Mouse (Mus musculus) forebrain, postnatal 0 days (tissue): ENCODE measurements around the gene Slc25a13. TPM values are rescaled to one million over a fixed set of nuclear protein-coding genes. Genes with fewer than 3 reads are reported as not detected.

Source experiments
- ATAC-seq: fragments of 200-750 bp; cut with Nextera tagmentation; 2 replicates; pipeline ENCODE4 v1.8.0; 2017; ENCODE audit warnings: mild to moderate bottlenecking, moderate library complexity
- DNase-seq: peaks from one replicate; pipeline ENCODE4 v3.0.0-alpha.2; 2015
- H3K27ac ChIP-seq: fragments of 300-500 bp; sonication (generic); 2 replicates; pipeline ENCODE4 v1.5.1; 2014; ENCODE audit warnings: low read depth, mild to moderate bottlenecking, antibody characterized with exemption, low read length, moderate library complexity, mixed read lengths
- H3K27me3 ChIP-seq: fragments of 300-500 bp; sonication (generic); 2 replicates; pipeline ENCODE4 v1.6.1; 2014; ENCODE audit warnings: mild to moderate bottlenecking, low read length, mixed read lengths; ENCODE audit not compliant: insufficient read depth
- H3K36me3 ChIP-seq: fragments of 300-500 bp; sonication (generic); 2 replicates; pipeline ENCODE4 v1.6.1; 2014; ENCODE audit warnings: mild to moderate bottlenecking, moderate library complexity; ENCODE audit not compliant: insufficient read depth
- H3K4me1 ChIP-seq: fragments of 300-500 bp; sonication (generic); 2 replicates; pipeline ENCODE4 v1.6.1; 2014; ENCODE audit warnings: antibody characterized with exemption; ENCODE audit not compliant: insufficient read depth
- H3K4me2 ChIP-seq: fragments of 300-500 bp; sonication (generic); 2 replicates; pipeline ENCODE4 v1.6.1; 2014; ENCODE audit warnings: low read depth, mild to moderate bottlenecking, moderate library complexity
- H3K4me3 ChIP-seq: fragments of 300-500 bp; sonication (generic); 2 replicates; pipeline ENCODE4 v1.5.1; 2014; ENCODE audit warnings: low read depth, low read length, mixed read lengths
- H3K9ac ChIP-seq: fragments of 300-500 bp; sonication (generic); 2 replicates; pipeline ENCODE4 v1.6.1; 2014; ENCODE audit warnings: mild to moderate bottlenecking
- H3K9me3 ChIP-seq: fragments of 300-500 bp; sonication (generic); 2 replicates; pipeline ENCODE4 v1.6.1; 2016; ENCODE audit warnings: low read length
- CTCF ChIP-seq: sonication (generic); IDR thresholded peaks from 2 replicates; pipeline ENCODE4 v1.5.1; 2016; ENCODE audit warnings: antibody characterized with exemption, control low read depth, low read depth
- WGBS: fragments of 180-500 bp; shearing (Covaris S2); extraction: QIAGEN DNeasy Blood & Tissue Kit; methylation state at CpG from one replicate; pipeline ENCODE4 v1.1.7; 2014; 5-methylcytosine and 5-hydroxymethylcytosine counted together
- polyA plus RNA-seq: library from polyadenylated mRNA; unstranded; fragments of >200 nt; fragmentation: Nextera tagmentation; extraction: Ambion mirVana; gene quantifications from 2 replicates; pipeline ENCODE4 v1.2.1, GENCODE M21; 2015
- total RNA-seq: library from RNA; depleted of rRNA; stranded (reverse); fragments of >200 nt; gene quantifications from 2 replicates; pipeline ENCODE4 v1.2.3, GENCODE M21; 2014

Slc25a13 gene
- total and polyA plus RNA-seq, 2 experiments from 2014 or later = 3.1 to 5.2 TPM

DNA sequence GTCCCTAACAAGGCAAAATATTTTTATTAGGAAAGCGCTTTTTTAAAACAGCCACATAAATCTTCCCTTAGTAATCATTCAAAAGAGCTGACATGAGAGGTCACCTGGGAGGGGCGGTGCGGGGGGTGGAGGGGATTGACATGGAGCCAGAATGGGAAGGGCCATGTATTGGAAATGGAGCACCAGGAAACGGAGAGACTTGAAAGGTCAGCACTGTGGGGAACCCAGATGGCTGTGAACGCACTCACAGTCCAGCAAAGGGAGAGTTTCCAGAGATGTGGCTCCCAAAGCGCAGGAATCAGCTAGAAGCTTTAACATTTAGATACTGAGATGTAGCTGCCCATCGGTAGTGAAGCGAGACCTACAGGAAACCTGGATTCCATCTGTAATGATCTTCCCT lies 101.2 kb downstream of the Slc25a13 start:
- H3K9ac ChIP-seq = no peak overlapping the region
- H3K27me3 ChIP-seq = no peaks in the 10 kb centered on the region
- H3K4me1 ChIP-seq = no peaks in the 10 kb centered on the region
- DNase-seq (no peak), ATAC-seq (no peak)
- H3K27ac ChIP-seq = no peak overlapping the region
- H3K4me3 ChIP-seq = no peak overlapping the region
- TF ChIP-seq CTCF = no peak
- H3K4me2 ChIP-seq = no peak overlapping the region
- H3K36me3 ChIP-seq = no peaks in the 10 kb centered on the region
- H3K9me3 ChIP-seq = no peaks in the 10 kb centered on the region
- WGBS = 84% methylated on average over 8 of the region's 8 CpGs

DNA sequence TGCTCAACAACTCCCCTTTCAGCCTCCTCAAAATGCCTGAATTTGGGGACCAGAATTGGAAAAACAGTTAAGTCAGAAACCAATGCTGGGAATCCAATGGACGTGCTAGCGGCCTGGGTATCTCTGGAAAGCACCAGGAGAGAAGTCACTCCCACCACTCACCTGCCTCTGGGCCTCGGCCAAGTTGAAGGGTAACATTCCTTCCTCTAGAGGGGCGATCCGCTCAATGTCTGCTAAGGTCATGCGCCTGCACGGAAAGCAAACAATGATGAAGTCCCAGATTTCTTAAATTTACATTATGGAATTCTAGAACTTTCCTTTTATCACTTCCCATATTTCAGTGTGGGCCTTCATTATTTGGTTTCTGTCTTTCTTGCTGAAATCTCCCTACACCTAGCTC lies 103.2 kb downstream of the Slc25a13 start:
- DNase-seq (no peak), ATAC-seq (no peak)
- Histone ChIP-seq H3K4me3 (no peak overlapping the region), H3K4me1 (no peaks in the 10 kb centered on the region), H3K27ac (no peak overlapping the region), H3K9me3 (no peaks in the 10 kb centered on the region), H3K9ac (no peak overlapping the region), H3K36me3 (no peaks in the 10 kb centered on the region), H3K27me3 (no peaks in the 10 kb centered on the region), H3K4me2 (no peak overlapping the region)
- TF ChIP-seq CTCF = no peak
- 91% methylated on average over 7 of the region's 7 CpGs for WGBS

DNA sequence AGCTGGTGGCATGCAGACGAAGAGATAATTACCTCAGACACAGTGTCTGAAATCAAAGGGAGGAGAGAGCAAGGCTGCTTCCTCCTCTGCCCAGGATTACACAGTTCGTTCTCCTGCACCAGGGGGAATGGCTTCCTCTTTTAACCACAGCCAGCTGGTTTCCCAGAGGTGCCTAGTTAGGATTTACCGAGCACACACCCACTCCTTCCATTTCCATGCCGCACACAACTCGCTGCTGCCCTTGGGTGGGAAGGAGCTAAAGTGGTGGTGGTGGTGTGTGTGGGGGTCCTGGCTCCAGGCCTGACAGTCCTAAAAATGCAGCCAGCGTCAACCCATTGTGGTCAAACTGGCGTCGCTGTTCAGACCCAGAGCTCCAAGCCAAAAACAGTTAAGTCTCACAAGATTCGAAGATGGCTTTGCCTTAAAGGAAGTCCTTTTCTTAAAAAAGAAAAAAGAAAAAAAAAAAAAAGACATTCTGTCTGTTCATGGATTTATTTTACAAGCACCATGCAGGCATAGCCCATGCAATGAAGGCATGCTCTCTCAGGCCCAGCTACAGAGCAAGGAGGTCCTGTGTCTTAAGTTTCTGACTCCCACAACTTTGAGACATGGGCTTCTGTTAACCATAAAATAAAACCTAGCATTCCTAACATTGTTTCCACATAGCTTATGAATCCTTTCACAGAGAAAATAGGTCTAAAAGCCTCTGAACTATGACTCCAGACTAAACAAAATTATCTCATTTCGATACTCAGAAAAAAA lies 104.0 kb downstream of the Slc25a13 start:
- TF ChIP-seq CTCF = no peak
- no peak overlapping the region for H3K4me2 ChIP-seq

DNA sequence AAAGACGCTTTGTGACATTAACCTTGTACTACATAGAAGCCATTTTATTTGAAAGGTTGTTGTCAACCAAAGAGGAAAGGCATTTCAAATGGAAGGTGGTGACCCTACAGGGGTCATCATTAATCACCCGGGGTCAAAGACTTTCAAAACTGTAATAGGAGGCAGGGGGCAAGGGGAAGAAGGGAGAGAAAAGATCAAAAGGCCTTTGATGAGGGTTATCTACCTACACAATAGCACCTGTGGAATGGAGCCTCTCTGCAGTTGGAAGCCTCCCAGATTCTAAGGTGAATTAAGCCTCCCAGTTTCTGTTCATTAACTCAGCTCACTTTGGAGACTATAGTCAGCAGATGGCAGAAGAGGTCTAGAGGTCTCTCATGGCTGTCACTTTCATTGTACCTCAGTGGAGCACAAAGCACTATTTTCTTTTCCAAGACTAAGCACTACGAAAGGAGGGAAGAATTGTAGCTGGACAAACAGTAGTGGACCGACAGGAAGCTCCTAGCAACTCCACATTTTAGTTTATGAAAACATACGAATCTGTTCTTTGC lies 109.5 kb downstream of the Slc25a13 start:
- Histone ChIP-seq H3K4me3 (no peak overlapping the region), H3K27me3 (no peaks in the 10 kb centered on the region), H3K4me1 (no peaks in the 10 kb centered on the region), H3K27ac (no peak overlapping the region), H3K9me3 (no peaks in the 10 kb centered on the region), H3K36me3 (no peaks in the 10 kb centered on the region), H3K9ac (no peak overlapping the region), H3K4me2 (no peak overlapping the region)
- DNase-seq = peak; percentile 32
- ATAC-seq = peak; percentile 48; the same call in 1 of the 2 replicates
- peak; percentile 41 for TF ChIP-seq CTCF
- WGBS = 68% methylated on average over 5 of the region's 5 CpGs

More for the DNA sequence above, 104.0 kb downstream of the Slc25a13 start:
- WGBS = 38% methylated on average over 10 of the region's 10 CpGs
- Histone ChIP-seq H3K9me3 (no peaks in the 10 kb centered on the region), H3K36me3 (no peaks in the 10 kb centered on the region), H3K9ac (no peak overlapping the region), H3K27ac (no peak overlapping the region), H3K27me3 (no peaks in the 10 kb centered on the region), H3K4me1 (no peaks in the 10 kb centered on the region), H3K4me3 (no peak overlapping the region)
- ATAC-seq = no peak
- DNase-seq = no peak

DNA sequence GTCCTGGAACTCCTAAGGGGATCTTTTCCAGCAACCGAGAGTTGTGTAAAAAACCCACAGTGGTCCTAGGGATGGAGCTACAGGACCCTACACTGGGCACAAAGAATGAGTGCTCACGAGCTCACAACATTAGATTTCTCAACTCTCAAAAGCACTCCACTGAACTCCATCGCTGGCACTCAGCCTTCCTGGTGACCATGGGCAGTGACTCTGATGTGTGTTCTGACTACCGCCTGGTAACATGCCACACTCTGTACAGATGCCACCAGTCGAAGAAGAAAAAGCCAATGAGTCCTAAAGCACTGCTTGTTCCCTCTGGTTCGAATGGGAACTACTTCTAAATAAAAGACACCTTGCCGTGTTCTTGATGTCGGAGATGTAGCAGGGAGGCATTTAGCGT lies 111.4 kb downstream of the Slc25a13 start:
- no peak overlapping the region for H3K4me3 ChIP-seq
- H3K27me3 ChIP-seq = no peaks in the 10 kb centered on the region
- no peaks in the 10 kb centered on the region for H3K9me3 ChIP-seq
- no peak overlapping the region for H3K4me2 ChIP-seq
- no peak for ATAC-seq
- no peak for DNase-seq
- H3K9ac ChIP-seq = no peak overlapping the region
- H3K27ac ChIP-seq = no peak overlapping the region
- no peaks in the 10 kb centered on the region for H3K36me3 ChIP-seq
- WGBS = 67% methylated on average over 9 of the region's 9 CpGs
- no peaks in the 10 kb centered on the region for H3K4me1 ChIP-seq
- no peak for TF ChIP-seq CTCF

DNA sequence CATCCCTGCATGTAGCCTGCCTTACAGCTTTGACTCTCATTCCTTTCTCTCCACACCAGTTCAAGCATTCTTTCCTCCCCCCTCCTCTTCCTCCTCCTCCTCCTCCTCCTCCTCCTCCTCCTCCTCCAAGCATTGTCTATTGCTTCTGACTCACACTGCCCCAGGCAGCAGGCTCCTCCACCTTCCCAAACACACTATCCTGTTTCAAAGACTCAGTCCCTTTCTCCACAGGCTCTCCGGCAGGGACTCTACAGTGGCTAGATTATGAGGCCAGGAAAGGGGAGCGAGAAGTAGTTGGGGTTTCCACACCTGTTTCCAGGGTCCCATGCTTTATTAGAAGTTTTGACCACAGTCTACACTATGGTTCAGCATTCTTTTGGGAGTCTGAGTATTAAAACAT lies 113.5 kb downstream of the Slc25a13 start:
- Histone ChIP-seq H3K27ac (no peak overlapping the region), H3K4me3 (no peak overlapping the region), H3K9ac (no peak overlapping the region), H3K36me3 (no peaks in the 10 kb centered on the region), H3K9me3 (no peaks in the 10 kb centered on the region), H3K4me2 (no peak overlapping the region), H3K27me3 (no peaks in the 10 kb centered on the region), H3K4me1 (no peaks in the 10 kb centered on the region)
- WGBS = 69% methylated on average over 2 of the region's 2 CpGs
- ATAC-seq (no peak), DNase-seq (no peak)
- no peak for TF ChIP-seq CTCF

DNA sequence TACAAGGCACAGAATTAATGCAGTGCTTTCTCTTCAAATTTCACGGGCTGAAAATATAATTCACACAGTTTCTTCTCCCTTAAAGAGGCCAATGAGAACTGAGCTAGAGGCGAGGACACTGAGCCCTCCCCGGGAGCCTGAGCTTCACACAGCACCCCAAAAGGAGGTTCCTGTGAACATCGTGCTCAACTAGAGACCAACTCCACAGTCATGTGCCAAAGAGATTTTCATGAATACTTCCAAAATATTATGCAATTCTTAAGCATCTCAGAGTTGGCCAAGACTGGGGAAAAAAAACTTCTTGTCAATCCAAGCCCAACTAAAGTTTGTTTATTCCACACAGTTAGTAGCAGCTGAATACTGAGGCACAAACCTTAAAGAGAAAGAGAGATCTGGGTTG lies 115.4 kb downstream of the Slc25a13 start:
- WGBS = 62% methylated on average over 4 of the region's 4 CpGs
- H3K4me3 ChIP-seq = no peak overlapping the region

More for the DNA sequence above, 115.4 kb downstream of the Slc25a13 start:
- H3K9me3 ChIP-seq = no peaks in the 10 kb centered on the region
- no peak overlapping the region for H3K4me2 ChIP-seq
- H3K4me1 ChIP-seq = no peaks in the 10 kb centered on the region
- no peaks in the 10 kb centered on the region for H3K36me3 ChIP-seq
- H3K9ac ChIP-seq = no peak overlapping the region
- no peaks in the 10 kb centered on the region for H3K27me3 ChIP-seq
- no peak overlapping the region for H3K27ac ChIP-seq
- peak; percentile 32 for DNase-seq
- TF ChIP-seq CTCF = no peak
- peak; percentile 66 for ATAC-seq
